In the genomic region with DNA sequence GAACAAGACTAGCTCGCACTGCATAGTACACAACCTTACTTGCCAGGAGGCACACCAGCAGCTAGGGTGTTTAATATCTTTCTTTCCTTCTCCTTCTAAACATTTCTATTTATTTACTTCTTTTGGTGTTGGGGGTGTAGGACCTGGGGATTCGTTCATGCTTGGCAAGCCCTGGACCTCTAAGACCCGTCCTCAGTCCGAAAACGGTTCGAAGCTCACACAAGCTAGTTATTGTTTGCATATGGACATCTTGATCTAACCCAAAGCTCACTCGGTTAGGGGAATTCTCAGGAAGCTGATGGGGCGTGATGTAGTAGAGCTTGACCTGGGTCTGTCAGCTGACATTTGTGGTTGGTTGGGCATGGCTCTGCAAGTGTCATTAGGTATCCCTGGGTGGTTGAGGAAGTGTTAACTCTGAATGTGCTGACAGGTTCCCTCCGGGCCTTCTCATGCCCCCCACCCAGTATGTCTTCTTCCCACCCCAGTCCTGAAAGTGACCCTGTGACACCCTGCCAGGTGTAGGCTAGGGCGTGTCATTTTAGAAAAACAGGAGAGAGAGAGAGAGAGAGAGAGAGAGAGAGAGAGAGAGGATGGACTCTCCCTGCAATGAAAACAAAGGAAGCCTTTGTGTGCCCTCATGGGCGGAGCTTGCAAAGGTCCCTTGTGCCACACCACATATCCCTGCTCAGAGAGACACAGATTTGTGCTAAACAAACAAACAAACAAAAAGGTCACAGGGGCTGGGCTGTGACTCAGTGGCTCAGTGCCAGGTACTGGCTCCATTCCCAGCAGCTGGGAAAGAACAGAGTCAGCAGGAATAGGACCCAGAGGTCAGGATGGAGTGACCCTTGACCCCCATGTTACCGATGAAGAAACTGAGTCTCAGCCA, we compare ENCODE assay signal across 9 mouse cellular contexts. TPM values are rescaled to one million over a fixed set of nuclear protein-coding genes. Genes with fewer than 3 reads are reported as not detected.
A peak's percentile ranks its signal among the peaks of the same experiment; 100 is the strongest.
DNase-seq lines count a peak whose midpoint lies in the region; ATAC-seq and TF ChIP-seq lines count a peak whose summit lies in the region.
"Had no signal": no experiment of that assay in that cellular context is flagged by ENCODE, and none has a peak within 500 bp of the region (broad histone marks: within the 10 kb centered on the region; RNA-seq: fewer than 3 reads in every experiment).

No protein-coding gene starts in this region.

- peak overlapping the region; percentile 36; the same call in 1 of the 2 replicates for H3K27ac ChIP-seq in cerebellum, adult 2 months (ENCODE audit: insufficient read depth, low read length)
- H3K27ac ChIP-seq in thymus, adult 2 months (ENCODE audit: control insufficient read depth, insufficient read depth, low read length): peak overlapping the region; percentile 43; the same call in 1 of the 2 replicates
- no peak overlapping the region for H3K27ac ChIP-seq in lung, embryonic 14.5 days (ENCODE audit: low read depth)
- H3K27ac ChIP-seq in stomach, embryonic 14.5 days (ENCODE audit: low read length): no peak overlapping the region
- H3K27ac ChIP-seq: midbrain, embryonic 12.5 days had no signal

- no peaks in the 10 kb centered on the region for H3K36me3 ChIP-seq in thymus, adult 2 months (ENCODE audit: control insufficient read depth, insufficient read depth, low read length)
- no peaks in the 10 kb centered on the region for H3K36me3 ChIP-seq in lung, embryonic 14.5 days (ENCODE audit: insufficient read depth)
- H3K36me3 ChIP-seq in stomach, embryonic 14.5 days (ENCODE audit: control insufficient read depth, insufficient read depth, low read length): no peaks in the 10 kb centered on the region
- H3K36me3 ChIP-seq: midbrain, embryonic 12.5 days had no signal

- TF ChIP-seq CTCF in cerebellum, adult 2 months (IDR thresholded peaks at IDR 0.05; ENCODE audit: borderline replicate concordance, insufficient read depth, low read depth, low read length): no peak
- no peak for TF ChIP-seq CTCF in thymus, adult 2 months (IDR thresholded peaks at IDR 0.05; ENCODE audit: borderline replicate concordance, control insufficient read depth, extremely low read depth, insufficient read depth, low read length, poor library complexity)
- no peak for TF ChIP-seq CTCF in lung, embryonic 14.5 days (IDR thresholded peaks at IDR 0.05; ENCODE audit: low read depth)

- WGBS in cerebellum, adult 2 months: 52% methylated on average over 12 of the region's 12 CpGs
- WGBS in thymus, adult 2 months: 57% methylated on average over 12 of the region's 12 CpGs
- WGBS in lung, embryonic 14.5 days: 44% methylated on average over 12 of the region's 12 CpGs
- 50% methylated on average over 12 of the region's 12 CpGs for WGBS in stomach, embryonic 14.5 days

- H3K27me3 ChIP-seq in cerebellum, adult 2 months (ENCODE audit: control insufficient read depth, insufficient read depth, low read length): no peaks in the 10 kb centered on the region
- no peaks in the 10 kb centered on the region for H3K27me3 ChIP-seq in thymus, adult 2 months (ENCODE audit: control insufficient read depth, insufficient read depth, low read length)
- H3K27me3 ChIP-seq in lung, embryonic 14.5 days (ENCODE audit: insufficient read depth, low read length): no peaks in the 10 kb centered on the region
- no peaks in the 10 kb centered on the region for H3K27me3 ChIP-seq in stomach, embryonic 14.5 days (ENCODE audit: control insufficient read depth, insufficient read depth, low read length)
- H3K27me3 ChIP-seq: midbrain, embryonic 12.5 days had no signal

- no peak overlapping the region for H3K4me3 ChIP-seq in cerebellum, adult 2 months (replicated peaks; ENCODE audit: insufficient read depth, low read depth, low read length)
- no peak overlapping the region for H3K4me3 ChIP-seq in thymus, adult 2 months (ENCODE audit: control insufficient read depth, insufficient read depth, low read length)
- H3K4me3 ChIP-seq in lung, embryonic 14.5 days (ENCODE audit: low read depth, low read length): no peak overlapping the region
- no peak overlapping the region for H3K4me3 ChIP-seq in stomach, embryonic 14.5 days (ENCODE audit: low read depth, low read length)
- H3K4me3 ChIP-seq: midbrain, embryonic 12.5 days had no signal

- peak; percentile 68 for ATAC-seq in inflammation-experienced regulatory T-cells, adult 6 months
- no peak for ATAC-seq in lung, embryonic 14.5 days (ENCODE audit: insufficient read depth)
- peak; percentile 36; the same call in 1 of the 2 replicates for ATAC-seq in stomach, embryonic 14.5 days (ENCODE audit: insufficient number of reproducible peaks, insufficient read depth, low FRiP score, low read depth)

- no peak for TF ChIP-seq POLR2A in cerebellum, adult 2 months (IDR thresholded peaks at IDR 0.05; ENCODE audit: borderline replicate concordance, insufficient read depth, low read length)
- TF ChIP-seq POLR2A in thymus, adult 2 months (IDR thresholded peaks at IDR 0.05; ENCODE audit: control insufficient read depth, extremely low read depth, insufficient read depth, low read length, poor library complexity): no peak

- H3K9ac ChIP-seq in lung, embryonic 14.5 days: no peak overlapping the region
- no peak overlapping the region for H3K9ac ChIP-seq in stomach, embryonic 14.5 days (replicated peaks; ENCODE audit: low read depth, low read length)
- H3K9ac ChIP-seq: midbrain, embryonic 12.5 days had no signal

- DNase-seq in cerebellum, adult 2 months: peak; percentile 14 to 20
- DNase-seq in cerebellum, adult 11-12 months: no peak
- no peak for DNase-seq in thymus, adult 2 months
- no peak for DNase-seq in thymus, postnatal 14 days
- DNase-seq in lung, embryonic 14.5 days: peak; percentile 17
- no peak for DNase-seq in thymus, postnatal 10 days (ENCODE audit: low spot score in 2 of 2)

- no peak overlapping the region for H3K4me2 ChIP-seq in lung, embryonic 14.5 days
- H3K4me2 ChIP-seq in stomach, embryonic 14.5 days (replicated peaks; ENCODE audit: low read depth, low read length): no peak overlapping the region
- H3K4me2 ChIP-seq: midbrain, embryonic 12.5 days had no signal

- H3K9me3 ChIP-seq in lung, embryonic 14.5 days (ENCODE audit: low read depth, low read length): no peaks in the 10 kb centered on the region
- no peaks in the 10 kb centered on the region for H3K9me3 ChIP-seq in stomach, embryonic 14.5 days (ENCODE audit: control insufficient read depth, low read depth, low read length)
- H3K9me3 ChIP-seq: midbrain, embryonic 12.5 days had no signal

- no peaks in the 10 kb centered on the region for H3K4me1 ChIP-seq in cerebellum, adult 2 months (ENCODE audit: control insufficient read depth, insufficient read depth, low read length)
- H3K4me1 ChIP-seq in thymus, adult 2 months (replicated peaks; ENCODE audit: control insufficient read depth, insufficient read depth, low read length): peaks cover 24% of the 10 kb centered on the region
- peaks cover 6% of the 10 kb centered on the region; the same call in 1 of the 2 replicates for H3K4me1 ChIP-seq in lung, embryonic 14.5 days (ENCODE audit: insufficient read depth)
- H3K4me1 ChIP-seq in stomach, embryonic 14.5 days (ENCODE audit: control insufficient read depth, insufficient read depth, low read length): no peaks in the 10 kb centered on the region
- H3K4me1 ChIP-seq: midbrain, embryonic 12.5 days had no signal

RNA-seq across cellular contexts. Expression of gene Irak2, which starts 23.3 kb away (rescaled TPM):
- polyA plus RNA-seq in cerebellum, adult 2 months (2012; rRNA removed): 15.5 and 19.5 TPM in 2 replicates
- polyA plus RNA-seq in thymus, adult 2 months (2012; rRNA removed): 16.5 and 17.8 TPM in 2 replicates
- polyA plus RNA-seq in inflammation-experienced regulatory T-cells, adult 6 months (2017; shearing (Covaris generic)): 10 to 100 TPM; 18.1 to 35.7 (median 21.5) TPM
- 3.1 and 3.6 TPM in 2 replicates for polyA plus RNA-seq in lung, embryonic 14.5 days (2014; fragmentation: Nextera tagmentation; extraction: Ambion mirVana)
- 6.3 and 7.4 TPM in 2 replicates for polyA plus RNA-seq in stomach, embryonic 14.5 days (2014; fragmentation: Nextera tagmentation; extraction: Ambion mirVana)

RNA-seq across cellular contexts. Expression of gene Tatdn2, which starts 35.3 kb away (rescaled TPM):
- 28.9 and 31.0 TPM in 2 replicates for polyA plus RNA-seq in cerebellum, adult 2 months (2012; rRNA removed)
- 35.2 and 35.7 TPM in 2 replicates for polyA plus RNA-seq in thymus, adult 2 months (2012; rRNA removed)
- polyA plus RNA-seq in inflammation-experienced regulatory T-cells, adult 6 months (2017; shearing (Covaris generic)): 1 to 10 TPM; 3.2 to 7.7 (median 7.5) TPM
- 1.2 and 1.5 TPM in 2 replicates for polyA plus RNA-seq in lung, embryonic 14.5 days (2014; fragmentation: Nextera tagmentation; extraction: Ambion mirVana)
- 1.1 and 1.4 TPM in 2 replicates for polyA plus RNA-seq in stomach, embryonic 14.5 days (2014; fragmentation: Nextera tagmentation; extraction: Ambion mirVana)

RNA-seq across cellular contexts. Expression of gene Vhl, which starts 37.8 kb away (rescaled TPM):
- polyA plus RNA-seq in cerebellum, adult 2 months (2012; rRNA removed): 43.9 and 50.1 TPM in 2 replicates
- 33.5 and 37.9 TPM in 2 replicates for polyA plus RNA-seq in thymus, adult 2 months (2012; rRNA removed)
- polyA plus RNA-seq in inflammation-experienced regulatory T-cells, adult 6 months (2017; shearing (Covaris generic)): 10 to 100 TPM in 2 of 3 experiments, 1 to 10 TPM in 1; 9.9 to 12.3 (median 12.0) TPM
- 42.2 and 42.7 TPM in 2 replicates for polyA plus RNA-seq in lung, embryonic 14.5 days (2014; fragmentation: Nextera tagmentation; extraction: Ambion mirVana)
- 43.5 and 50.5 TPM in 2 replicates for polyA plus RNA-seq in stomach, embryonic 14.5 days (2014; fragmentation: Nextera tagmentation; extraction: Ambion mirVana)

RNA-seq across cellular contexts. Expression of gene Brk1, which starts 57.0 kb away (rescaled TPM):
- 224 and 238 TPM in 2 replicates for polyA plus RNA-seq in cerebellum, adult 2 months (2012; rRNA removed)
- 197 and 243 TPM in 2 replicates for polyA plus RNA-seq in thymus, adult 2 months (2012; rRNA removed)
- 100 to 1,000 TPM; 274 to 315 (median 285) TPM for polyA plus RNA-seq in inflammation-experienced regulatory T-cells, adult 6 months (2017; shearing (Covaris generic))
- polyA plus RNA-seq in lung, embryonic 14.5 days (2014; fragmentation: Nextera tagmentation; extraction: Ambion mirVana): 227 and 239 TPM in 2 replicates
- polyA plus RNA-seq in stomach, embryonic 14.5 days (2014; fragmentation: Nextera tagmentation; extraction: Ambion mirVana): 244 and 245 TPM in 2 replicates

RNA-seq across cellular contexts. Expression of gene Ghrl, which starts 58.1 kb away (rescaled TPM):
- polyA plus RNA-seq in cerebellum, adult 2 months (2012; rRNA removed): 0.73 and 1.4 TPM in 2 replicates
- 1.8 and 2.0 TPM in 2 replicates for polyA plus RNA-seq in thymus, adult 2 months (2012; rRNA removed)
- under 1 TPM in 2 of 3 experiments, not detected in 1; 0.64 to 0.73 TPM for polyA plus RNA-seq in inflammation-experienced regulatory T-cells, adult 6 months (2017; shearing (Covaris generic))
- 0.34 TPM in 1 of 2 replicates, not detected in the other for polyA plus RNA-seq in lung, embryonic 14.5 days (2014; fragmentation: Nextera tagmentation; extraction: Ambion mirVana)
- polyA plus RNA-seq in stomach, embryonic 14.5 days (2014; fragmentation: Nextera tagmentation; extraction: Ambion mirVana): 8.1 and 10.2 TPM in 2 replicates

Comparison
In these comparisons a context has a peak if more than half of its experiments do, and no peak if none do; other contexts are left out.
1. DNase-seq: peak in cerebellum, adult 2 months (2 of 2) and lung, embryonic 14.5 days (single experiment); none in cerebellum, adult 11-12 months (single experiment), thymus, adult 2 months (single experiment), thymus, postnatal 14 days (single experiment) and thymus, postnatal 10 days (0 of 2).
2. H3K27ac ChIP-seq: peak in cerebellum, adult 2 months (single experiment) and thymus, adult 2 months (single experiment); none in lung, embryonic 14.5 days (single experiment) and stomach, embryonic 14.5 days (single experiment).